Mouse (Mus musculus) CD4-positive, CD25-positive, alpha-beta regulatory T cell, adult 2 months (primary cell): ENCODE results near the gene Alyref.

ENCODE experiments used
- DNase-seq: peaks from one replicate; pipeline ENCODE4 v3.0.0-alpha.2; 2012; ENCODE audit warnings: low read depth, low spot score

The Alyref gene

DNA sequence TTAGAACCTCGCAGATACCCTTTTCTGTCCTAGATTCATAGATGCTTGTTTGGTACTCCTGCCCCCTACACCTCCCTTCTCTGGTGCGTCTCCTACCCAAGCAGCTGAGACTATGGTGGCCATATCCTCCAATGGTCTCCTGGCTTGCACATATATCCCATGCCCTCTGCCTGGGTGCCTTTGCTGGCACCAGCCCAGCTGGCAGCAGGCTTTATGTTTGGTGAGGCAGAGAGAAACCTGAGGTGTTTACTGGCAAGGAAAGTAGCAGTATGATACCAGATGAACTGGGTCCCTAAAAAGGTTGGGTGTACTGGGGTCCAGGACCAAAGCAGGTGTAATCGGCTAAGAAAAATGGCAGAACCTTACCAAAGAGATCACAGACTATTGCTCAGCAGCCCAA is 52.2 kb downstream of the Alyref start:
- no peak for DNase-seq

DNA sequence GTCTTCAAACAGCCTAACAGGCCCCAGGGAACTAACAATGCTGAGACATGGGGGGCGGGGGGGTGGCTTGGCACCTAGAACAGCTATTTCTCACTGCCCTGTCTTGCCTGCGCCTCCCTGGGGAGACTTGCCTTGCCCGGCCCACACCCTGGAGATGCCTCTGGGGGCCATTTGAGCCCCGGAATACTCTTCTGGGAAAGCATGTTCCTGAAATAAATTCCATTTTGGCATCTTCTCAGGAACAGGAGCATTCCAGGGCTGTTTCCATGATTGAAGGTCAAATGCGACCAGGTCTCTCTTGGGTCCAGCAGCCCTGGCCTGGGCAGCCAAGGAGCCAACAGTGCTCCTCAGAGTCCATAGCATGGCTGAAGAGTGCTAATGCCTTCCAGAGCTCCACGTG is 55.8 kb downstream of the Alyref start:
- DNase-seq, result no peak
